Mouse (Mus musculus) liver, embryonic 15.5 days (tissue): Measurements from ENCODE around the gene Mvb12b. TPM values are rescaled to one million over a fixed set of nuclear protein-coding genes. Genes with fewer than 3 reads are reported as not detected.
"Not testable (repeated sequence)": the region's sequence is repeated elsewhere in the genome, so short reads cannot be mapped to it uniquely, and the experiment has no call there.

ENCODE experiments used
- ATAC-seq: fragments of 200-750 bp; cut with Nextera tagmentation; 2 replicates; pipeline ENCODE4 v1.8.0; 2017; ENCODE audit warnings: moderate number of reproducible peaks, mild to moderate bottlenecking, moderate library complexity; ENCODE audit not compliant: insufficient read depth
- H3K27ac ChIP-seq: fragments of 300-500 bp; sonication (generic); replicated peaks from 2 replicates; pipeline ENCODE4 v1.5.1; 2015; ENCODE audit warnings: mild to moderate bottlenecking, inconsistent platforms
- H3K27me3 ChIP-seq: fragments of 300-500 bp; sonication (generic); 2 replicates; pipeline ENCODE4 v1.6.1; 2015; ENCODE audit warnings: mild to moderate bottlenecking, inconsistent platforms
- H3K36me3 ChIP-seq: fragments of 300-500 bp; sonication (generic); replicated peaks from 2 replicates; pipeline ENCODE4 v1.6.1; 2015; ENCODE audit warnings: moderate library complexity, mild to moderate bottlenecking, inconsistent platforms
- H3K4me1 ChIP-seq: fragments of 300-500 bp; sonication (generic); replicated peaks from 2 replicates; pipeline ENCODE4 v1.6.1; 2015; ENCODE audit warnings: inconsistent platforms
- H3K4me2 ChIP-seq: fragments of 300-500 bp; sonication (generic); 2 replicates; pipeline ENCODE4 v1.6.1; 2015; ENCODE audit warnings: moderate library complexity, mild to moderate bottlenecking, inconsistent platforms
- H3K4me3 ChIP-seq: fragments of 300-500 bp; sonication (generic); replicated peaks from 2 replicates; pipeline ENCODE4 v1.5.1; 2015; ENCODE audit warnings: mild to moderate bottlenecking, inconsistent platforms
- H3K9ac ChIP-seq: fragments of 300-500 bp; sonication (generic); 2 replicates; pipeline ENCODE4 v1.6.1; 2015; ENCODE audit warnings: moderate library complexity, mild to moderate bottlenecking, inconsistent platforms
- H3K9me3 ChIP-seq: fragments of 300-500 bp; sonication (generic); replicated peaks from 2 replicates; pipeline ENCODE4 v1.6.1; 2016; ENCODE audit warnings: inconsistent platforms
- WGBS: fragments of 180-500 bp; shearing (Covaris S2); methylation state at CpG from one replicate; pipeline ENCODE4 v1.1.7; 2015; ENCODE audit warnings: mixed read lengths; ENCODE audit not compliant: insufficient replicate concordance; 5-methylcytosine and 5-hydroxymethylcytosine counted together
- polyA plus RNA-seq: library from polyadenylated mRNA; unstranded; fragments of >200 nt; fragmentation: Nextera tagmentation; extraction: Ambion mirVana; gene quantifications from 2 replicates; pipeline ENCODE4 v1.2.1, GENCODE M21; 2015

Mvb12b gene
- polyA plus RNA-seq, 1 experiment from 2014 or later: 11.3 TPM

GRCm38 (mm10) chr2:33914998-33915397 lies 27.3 kb upstream of the Mvb12b start:
- Histone ChIP-seq H3K27ac (no peak overlapping the region), H3K27me3 (peaks cover 5% of the 10 kb centered on the region), H3K9ac (no peak overlapping the region), H3K36me3 (no peaks in the 10 kb centered on the region), H3K4me1 (no peaks in the 10 kb centered on the region), H3K4me2 (no peak overlapping the region), H3K4me3 (no peak overlapping the region), H3K9me3 (no peaks in the 10 kb centered on the region)
- no peak for ATAC-seq
- 49% methylated on average over 8 of the region's 8 CpGs for WGBS

GRCm38 (mm10) chr2:33914334-33914733 lies 26.6 kb upstream of the Mvb12b start:
- no peak for ATAC-seq
- H3K27me3 ChIP-seq: no peaks in the 10 kb centered on the region
- H3K27ac ChIP-seq: no peak overlapping the region

GRCm38 (mm10) chr2:33913598-33913997 lies 25.9 kb upstream of the Mvb12b start:
- H3K4me3 ChIP-seq, H3K36me3 ChIP-seq, H3K9ac ChIP-seq, H3K9me3 ChIP-seq, H3K27ac ChIP-seq, ATAC-seq, H3K27me3 ChIP-seq, H3K4me1 ChIP-seq, H3K4me2 ChIP-seq: not testable (repeated sequence)
- 20% methylated on average over 1 of the region's 1 CpGs for WGBS

More at GRCm38 (mm10) chr2:33914334-33914733, 26.6 kb upstream of the Mvb12b start:
- Histone ChIP-seq H3K36me3 (no peaks in the 10 kb centered on the region), H3K4me3 (no peak overlapping the region), H3K9ac (no peak overlapping the region), H3K4me2 (no peak overlapping the region), H3K9me3 (no peaks in the 10 kb centered on the region), H3K4me1 (no peaks in the 10 kb centered on the region)
- WGBS: 25% methylated on average over 3 of the region's 3 CpGs

GRCm38 (mm10) chr2:33912741-33913140 lies 25.0 kb upstream of the Mvb12b start:
- Histone ChIP-seq H3K9me3 (no peaks in the 10 kb centered on the region), H3K36me3 (no peaks in the 10 kb centered on the region), H3K9ac (no peak overlapping the region), H3K27me3 (no peaks in the 10 kb centered on the region), H3K4me3 (no peak overlapping the region), H3K27ac (no peak overlapping the region), H3K4me1 (no peaks in the 10 kb centered on the region), H3K4me2 (no peak overlapping the region)
- 60% methylated on average over 3 of the region's 3 CpGs for WGBS
- no peak for ATAC-seq

- Histone ChIP-seq H3K4me2 (no peak overlapping the region), H3K36me3 (no peaks in the 10 kb centered on the region), H3K27ac (no peak overlapping the region; the same call in 1 of the 2 replicates), H3K4me3 (no peak overlapping the region), H3K27me3 (no peaks in the 10 kb centered on the region), H3K9me3 (no peaks in the 10 kb centered on the region), H3K9ac (no peak overlapping the region), H3K4me1 (no peaks in the 10 kb centered on the region)
- peak; percentile 49 for ATAC-seq
- 12% methylated on average over 8 of the region's 8 CpGs for WGBS
Measured at GRCm38 (mm10) chr2:33908374-33908773, 20.6 kb upstream of the Mvb12b start.

GRCm38 (mm10) chr2:33907174-33907573 lies 19.4 kb upstream of the Mvb12b start:
- no peaks in the 10 kb centered on the region for H3K36me3 ChIP-seq
- no peak for ATAC-seq

GRCm38 (mm10) chr2:33895829-33896228 lies 8.1 kb upstream of the Mvb12b start:
- Histone ChIP-seq H3K4me3 (no peak overlapping the region), H3K4me1 (no peaks in the 10 kb centered on the region), H3K27ac (no peak overlapping the region), H3K9me3 (no peaks in the 10 kb centered on the region), H3K36me3 (no peaks in the 10 kb centered on the region), H3K9ac (no peak overlapping the region), H3K4me2 (no peak overlapping the region), H3K27me3 (no peaks in the 10 kb centered on the region; the same call in 1 of the 2 replicates)
- ATAC-seq: no peak
- 63% methylated on average over 3 of the region's 3 CpGs for WGBS

More at GRCm38 (mm10) chr2:33907174-33907573, 19.4 kb upstream of the Mvb12b start:
- 56% methylated on average over 6 of the region's 6 CpGs for WGBS
- Histone ChIP-seq H3K9me3 (no peaks in the 10 kb centered on the region), H3K4me2 (no peak overlapping the region), H3K4me1 (no peaks in the 10 kb centered on the region), H3K4me3 (no peak overlapping the region), H3K27ac (no peak overlapping the region), H3K9ac (no peak overlapping the region), H3K27me3 (no peaks in the 10 kb centered on the region)

GRCm38 (mm10) chr2:33893151-33893550 lies 5.4 kb upstream of the Mvb12b start:
- Histone ChIP-seq H3K27ac (no peak overlapping the region), H3K27me3 (peaks cover 1% of the 10 kb centered on the region), H3K9me3 (no peaks in the 10 kb centered on the region), H3K9ac (no peak overlapping the region), H3K36me3 (no peaks in the 10 kb centered on the region), H3K4me3 (no peak overlapping the region), H3K4me2 (no peak overlapping the region), H3K4me1 (0 out of 2 replicates have a peak, but pooled peaks cover under 1% of the 10 kb centered on the region)
- no peak for ATAC-seq
- WGBS: 75% methylated on average over 3 of the region's 3 CpGs

- WGBS: 60% methylated on average over 7 of the region's 7 CpGs
- no peak overlapping the region for H3K27ac ChIP-seq
- no peaks in the 10 kb centered on the region for H3K36me3 ChIP-seq
- no peaks in the 10 kb centered on the region for H3K9me3 ChIP-seq
- peaks cover 6% of the 10 kb centered on the region for H3K27me3 ChIP-seq
- H3K4me2 ChIP-seq: no peak overlapping the region
- peaks cover 8% of the 10 kb centered on the region for H3K4me1 ChIP-seq
- no peak overlapping the region for H3K9ac ChIP-seq
- no peak overlapping the region for H3K4me3 ChIP-seq
- no peak for ATAC-seq
Measured at GRCm38 (mm10) chr2:33892354-33892753, 4.6 kb upstream of the Mvb12b start.

- H3K27ac ChIP-seq: peak overlapping the region; percentile 89; the same call in 1 of the 2 replicates
- H3K4me3 ChIP-seq: peak overlapping the region; percentile 87
- H3K4me1 ChIP-seq: peaks cover 34% of the 10 kb centered on the region
- 76% methylated on average over 6 of the region's 6 CpGs for WGBS
- peak overlapping the region; percentile 96 for H3K9ac ChIP-seq
- H3K27me3 ChIP-seq: peaks cover 6% of the 10 kb centered on the region; the same call in 1 of the 2 replicates
- H3K4me2 ChIP-seq: peak overlapping the region; percentile 91
- H3K36me3 ChIP-seq: no peaks in the 10 kb centered on the region
- ATAC-seq: no peak
- no peaks in the 10 kb centered on the region for H3K9me3 ChIP-seq
Measured at GRCm38 (mm10) chr2:33888100-33888385, 297 bp upstream of the Mvb12b start.

GRCm38 (mm10) chr2:33886386-33887327 lies 1.1 kb downstream of the Mvb12b start:
- Histone ChIP-seq H3K4me1 (peaks cover 34% of the 10 kb centered on the region), H3K4me2 (peak overlapping the region; percentile 91), H3K27me3 (peaks cover 6% of the 10 kb centered on the region; the same call in 1 of the 2 replicates), H3K36me3 (no peaks in the 10 kb centered on the region), H3K9me3 (no peaks in the 10 kb centered on the region), H3K9ac (peak overlapping the region; percentile 96), H3K27ac (peak overlapping the region; percentile 89), H3K4me3 (peak overlapping the region; percentile 87)
- 1% methylated on average over 51 of the region's 51 CpGs for WGBS
- ATAC-seq: peak; percentile 89
